Mouse (Mus musculus) layer of hippocampus, adult 18-20 months (tissue): ENCODE data around the gene Stag3. TPM values are rescaled to one million over a fixed set of nuclear protein-coding genes. Genes with fewer than 3 reads are reported as not detected.

Experiments
- DNase-seq, 2 experiments: peaks; one replicate each; pipeline ENCODE4 v3.0.0; 2022; ENCODE audit warnings: low spot score in 2 of 2
- long read RNA-seq: library from polyadenylated mRNA; stranded (forward); transcript quantifications from one replicate; pipeline ENCODE4 v2.0.0, GENCODE M21; 2021
- total RNA-seq, 2 experiments: library from RNA; stranded (reverse); gene quantifications; 2 replicates each; pipeline ENCODE4 v1.2.3; 2021

The Stag3 gene
- total RNA-seq, result 1 to 10 TPM in 1 of 2 experiments, under 1 TPM in 1; 0.47 to 1.1 TPM
- long read RNA-seq, partial matches to known transcripts, result 0 of 1 reads
- long read RNA-seq, other reads (novel, unspliced or antisense), result 1 of 1 reads

GRCm38 (mm10) chr5:138279585-138280424 lies at the start of gene Stag3, which contains the start of the genes Gm43720 and Gpc2:
Stag3 (plus strand) TSS chr5:138280240.
Gm43720 (minus strand) TSS chr5:138279958.
Gpc2 (minus strand) TSS chr5:138280005.
- DNase-seq, result peak; percentile 62 to 73

- DNase-seq, result no peak
These were observed 46.3 kb upstream of the Stag3 start for GRCm38 (mm10) chr5:138233778-138234177.

- DNase-seq, result no peak
These were observed 45.8 kb upstream of the Stag3 start for GRCm38 (mm10) chr5:138234224-138234623.

- no peak for DNase-seq
These were observed 38.5 kb upstream of the Stag3 start for GRCm38 (mm10) chr5:138241511-138241910.

- DNase-seq, result no peak
These were observed 28.9 kb upstream of the Stag3 start for GRCm38 (mm10) chr5:138251144-138251543.

GRCm38 (mm10) chr5:138253061-138253460 lies 27.0 kb upstream of the Stag3 start:
- no peak for DNase-seq

- peak; percentile 95 to 98 for DNase-seq
These were observed 24.5 kb upstream of the Stag3 start, which contains the start of gene Lamtor4 for GRCm38 (mm10) chr5:138255353-138256093. Lamtor4 (plus strand) TSS chr5:138255482.

GRCm38 (mm10) chr5:138256094-138256467 lies 24.0 kb upstream of the Stag3 start:
- DNase-seq, result no peak

- DNase-seq, result no peak
These were observed 23.0 kb upstream of the Stag3 start for GRCm38 (mm10) chr5:138256966-138257584.

- no peak for DNase-seq
These were observed 22.5 kb upstream of the Stag3 start for GRCm38 (mm10) chr5:138257585-138257978.

GRCm38 (mm10) chr5:138258078-138258477 lies 22.0 kb upstream of the Stag3 start:
- no peak for DNase-seq

GRCm38 (mm10) chr5:138258542-138258941 lies 21.5 kb upstream of the Stag3 start:
- no peak for DNase-seq

GRCm38 (mm10) chr5:138258993-138259392 lies 21.0 kb upstream of the Stag3 start:
- no peak for DNase-seq

GRCm38 (mm10) chr5:138260051-138260450 lies 20.0 kb upstream of the Stag3 start:
- DNase-seq, result no peak

- no peak for DNase-seq
These were observed 19.2 kb upstream of the Stag3 start for GRCm38 (mm10) chr5:138260834-138261233.

GRCm38 (mm10) chr5:138262001-138262400 lies 18.0 kb upstream of the Stag3 start:
- no peak for DNase-seq

- DNase-seq, result no peak
These were observed 17.3 kb upstream of the Stag3 start for GRCm38 (mm10) chr5:138262582-138263240.

GRCm38 (mm10) chr5:138263260-138264206 lies 16.5 kb upstream of the Stag3 start, which contains the start of gene BC037034:
BC037034 (minus strand) TSS chr5:138264033.
- DNase-seq, result peak; percentile 86 to 93

GRCm38 (mm10) chr5:138264207-138264578 lies 15.8 kb upstream of the Stag3 start:
- DNase-seq, result no peak

- no peak for DNase-seq
These were observed 14.3 kb upstream of the Stag3 start for GRCm38 (mm10) chr5:138265712-138266111.
